Mouse (Mus musculus) activated CD4-positive, CD25-positive, alpha-beta regulatory T cell, adult 4 months (primary cell): ENCODE measurements around the gene Nkx3-2. TPM values are rescaled to one million over a fixed set of nuclear protein-coding genes. Genes with fewer than 3 reads are reported as not detected.

Source experiments
- ATAC-seq: one replicate; pipeline ENCODE4 v1.8.0; 2017
- polyA plus RNA-seq, 2 experiments: library from polyadenylated mRNA; unstranded; fragments of 100-300 nt; shearing (Covaris generic); gene quantifications; one replicate each; pipeline ENCODE4 v1.2.1; 2017

Nkx3-2 gene
- polyA plus RNA-seq, 2 experiments from 2014 or later, result not detected

GRCm38 (mm10) chr5:41762141-41762946 lies 2.0 kb downstream of the Nkx3-2 start:
- ATAC-seq, result no peak

GRCm38 (mm10) chr5:41761509-41762140 lies 2.7 kb downstream of the Nkx3-2 start:
- ATAC-seq, result no peak

- ATAC-seq, result no peak
These were observed 3.3 kb downstream of the Nkx3-2 start for GRCm38 (mm10) chr5:41760831-41761508.

GRCm38 (mm10) chr5:41760071-41760470 lies 4.2 kb downstream of the Nkx3-2 start:
- ATAC-seq, result no peak

GRCm38 (mm10) chr5:41758671-41759639 lies 5.3 kb downstream of the Nkx3-2 start:
- ATAC-seq, result no peak

GRCm38 (mm10) chr5:41757338-41757737 lies 7.0 kb downstream of the Nkx3-2 start:
- no peak for ATAC-seq

GRCm38 (mm10) chr5:41756396-41756795 lies 7.9 kb downstream of the Nkx3-2 start:
- ATAC-seq, result no peak

GRCm38 (mm10) chr5:41755373-41755960 lies 8.8 kb downstream of the Nkx3-2 start:
- no peak for ATAC-seq

GRCm38 (mm10) chr5:41754836-41755235 lies 9.5 kb downstream of the Nkx3-2 start:
- ATAC-seq, result no peak

- ATAC-seq, result no peak
These were observed 10.0 kb downstream of the Nkx3-2 start for GRCm38 (mm10) chr5:41754226-41754775.

GRCm38 (mm10) chr5:41752721-41753120 lies 11.6 kb downstream of the Nkx3-2 start:
- no peak for ATAC-seq

- no peak for ATAC-seq
These were observed 19.2 kb downstream of the Nkx3-2 start for GRCm38 (mm10) chr5:41744898-41745780.

- no peak for ATAC-seq
These were observed 20.1 kb downstream of the Nkx3-2 start for GRCm38 (mm10) chr5:41744234-41744633.

- no peak for ATAC-seq
These were observed 25.5 kb downstream of the Nkx3-2 start for GRCm38 (mm10) chr5:41738817-41739216.

GRCm38 (mm10) chr5:41737039-41737438 lies 27.3 kb downstream of the Nkx3-2 start:
- ATAC-seq, result no peak

- ATAC-seq, result no peak
These were observed 37.3 kb downstream of the Nkx3-2 start for GRCm38 (mm10) chr5:41727017-41727416.

GRCm38 (mm10) chr5:41725573-41725972 lies 38.7 kb downstream of the Nkx3-2 start:
- no peak for ATAC-seq
